Mouse (Mus musculus): ENCODE data around the gene Spryd4.
"Not testable (repeated sequence)": the region's sequence is repeated elsewhere in the genome, so short reads cannot be mapped to it uniquely, and the experiment has no call there.

Spryd4 gene

DNA sequence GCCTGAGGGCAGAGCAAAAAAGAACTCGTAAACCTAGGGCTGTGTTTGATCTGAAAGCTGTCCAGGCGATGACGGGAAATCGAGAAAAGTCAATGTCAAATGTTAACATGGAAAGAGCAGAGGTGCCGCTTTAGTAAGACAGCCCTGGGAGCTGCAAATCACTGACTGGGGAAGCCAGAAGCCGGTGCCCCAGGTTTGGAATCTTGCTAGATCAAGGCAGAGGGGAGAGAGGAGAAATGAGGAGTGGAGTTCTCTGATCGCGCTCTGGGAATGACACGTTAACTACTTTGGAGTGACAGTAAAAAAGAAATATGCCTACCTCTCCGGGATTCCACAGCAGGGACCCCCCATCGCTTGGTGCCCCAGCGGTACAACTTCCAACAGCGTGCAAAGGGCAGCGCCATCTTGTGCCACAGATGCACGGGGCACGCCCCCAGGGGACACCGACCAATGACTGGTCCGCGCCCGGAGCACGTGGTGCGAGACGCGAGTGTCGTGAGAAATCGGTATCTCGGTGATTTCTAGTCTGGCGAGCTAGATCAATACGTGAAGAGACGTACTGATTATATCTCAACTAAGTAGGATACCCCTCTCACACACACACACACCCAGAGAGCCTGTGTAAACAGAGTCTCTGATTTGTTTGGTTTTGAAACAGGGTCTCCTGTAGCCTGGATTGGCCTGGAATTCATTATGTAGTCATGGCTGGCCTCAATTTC lies at the start of gene Spryd4:
Spryd4 (minus strand) TSS at position 418 of the 719 bp plus-strand sequence.
- DNase-seq (ENCODE audit: low spot score), result peak; percentile 91

DNA sequence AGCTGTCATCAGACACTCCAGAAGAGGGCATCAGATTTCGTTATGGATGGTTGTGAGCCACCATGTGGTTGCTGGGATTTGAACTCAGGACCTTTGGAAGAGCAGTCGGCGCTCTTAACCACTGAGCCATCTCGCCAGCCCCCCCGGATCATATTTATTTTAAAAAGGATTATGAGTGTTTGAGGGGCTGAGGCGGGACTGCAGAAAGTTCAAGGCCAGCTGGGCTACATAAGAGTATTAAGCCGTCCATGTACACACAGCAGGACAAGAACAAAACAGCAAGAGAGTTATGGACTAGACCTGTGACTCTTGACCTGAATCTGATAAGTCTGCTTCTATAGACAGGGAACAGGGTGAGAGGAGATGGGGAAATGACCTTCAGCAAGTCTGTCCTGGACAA lies 48.8 kb upstream of the Spryd4 start:
- not testable (repeated sequence) for DNase-seq (ENCODE audit: low spot score)

DNA sequence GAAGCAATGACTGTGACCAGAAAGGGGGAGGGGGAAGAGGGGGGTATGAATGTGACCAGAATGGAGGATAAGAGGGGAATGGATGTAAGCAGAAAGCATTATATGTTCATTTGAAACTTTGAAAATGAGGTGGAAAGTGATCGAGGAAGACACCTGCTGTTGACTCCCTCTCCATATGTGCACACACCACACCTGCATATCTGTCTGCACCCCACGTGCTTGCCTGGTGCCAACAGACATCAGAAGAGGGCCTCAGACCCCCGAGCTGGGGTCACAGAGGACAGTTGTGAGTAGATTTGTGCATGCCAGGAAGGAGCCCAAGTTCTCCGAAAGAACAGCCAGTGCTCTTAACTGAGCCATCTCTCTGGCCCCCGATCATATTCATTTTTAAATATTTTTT lies 48.3 kb upstream of the Spryd4 start:
- no peak for DNase-seq (ENCODE audit: low spot score)

DNA sequence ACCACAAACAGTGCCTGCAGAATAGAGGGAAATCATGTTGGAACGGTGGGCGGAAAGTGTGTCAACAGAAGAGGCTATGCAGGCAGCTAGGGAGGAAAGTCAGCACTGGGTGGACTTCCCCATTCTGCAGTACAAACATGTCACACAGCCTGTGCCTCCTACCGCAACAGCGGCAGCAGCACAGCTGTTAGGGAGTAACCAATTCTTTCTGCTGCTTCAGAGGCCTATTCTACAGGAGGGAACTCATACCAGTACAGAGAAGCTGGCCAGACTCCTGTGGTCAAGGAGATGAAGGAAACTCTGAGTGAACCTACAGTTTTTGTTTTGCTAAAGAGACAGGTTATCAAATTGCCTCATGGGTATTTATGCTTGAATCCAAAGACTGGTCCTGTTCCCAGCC lies 47.3 kb upstream of the Spryd4 start:
- DNase-seq (ENCODE audit: low spot score), result peak; percentile 42

GRCm38 (mm10) chr10:128256328-128256727 lies 44.7 kb upstream of the Spryd4 start:
- DNase-seq (ENCODE audit: low spot score), result no peak

GRCm38 (mm10) chr10:128255925-128256324 lies 44.3 kb upstream of the Spryd4 start:
- no peak for DNase-seq (ENCODE audit: low spot score)

- DNase-seq (ENCODE audit: low spot score), result peak; percentile 19
Observed at GRCm38 (mm10) chr10:128253677-128254255, 42.2 kb upstream of the Spryd4 start, which contains the start of gene Apon. Apon (plus strand) TSS chr10:128254096.

- DNase-seq (ENCODE audit: low spot score), result no peak
Observed at GRCm38 (mm10) chr10:128250565-128250964, 39.0 kb upstream of the Spryd4 start.

DNA sequence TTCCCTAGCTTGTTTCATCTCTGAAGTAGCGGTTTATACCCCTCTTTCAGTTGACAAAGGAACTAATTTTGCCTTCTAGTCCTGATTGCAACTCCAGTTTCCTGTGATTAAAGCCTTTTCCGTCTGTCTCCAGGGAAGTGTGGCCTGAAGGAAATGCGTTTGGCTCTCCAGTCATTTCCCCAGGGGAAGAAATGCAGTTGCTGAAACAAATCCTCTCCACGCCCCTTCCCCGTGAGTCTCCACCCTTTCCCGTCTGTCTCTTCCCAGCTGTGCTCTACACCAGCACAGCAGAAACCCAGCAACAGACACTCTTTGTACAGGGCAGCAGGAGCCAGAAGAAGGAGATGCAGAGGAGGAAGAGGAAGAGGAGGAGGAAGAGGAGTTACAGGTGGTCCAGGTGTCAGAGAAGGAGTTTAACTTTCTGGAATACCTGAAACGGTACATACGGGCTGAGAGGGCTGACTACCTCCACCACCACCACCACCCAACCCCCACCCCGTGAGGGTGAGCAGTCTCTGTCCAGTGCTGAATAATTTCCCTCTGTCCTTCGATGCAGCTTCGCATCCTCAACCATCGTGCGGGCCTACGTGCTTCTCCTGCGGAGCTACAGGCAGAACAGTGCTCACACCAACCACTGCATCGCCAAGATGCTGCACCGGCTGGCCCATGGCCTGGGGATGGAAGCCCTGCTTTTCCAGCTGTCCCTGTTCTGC lies 35.6 kb upstream of the Spryd4 start:
- DNase-seq (ENCODE audit: low spot score), result peak; percentile 69

GRCm38 (mm10) chr10:128244121-128244520 lies 32.5 kb upstream of the Spryd4 start:
- DNase-seq (ENCODE audit: low spot score), result no peak

- DNase-seq (ENCODE audit: low spot score), result no peak
Observed at GRCm38 (mm10) chr10:128243252-128243651, 31.6 kb upstream of the Spryd4 start.

DNA sequence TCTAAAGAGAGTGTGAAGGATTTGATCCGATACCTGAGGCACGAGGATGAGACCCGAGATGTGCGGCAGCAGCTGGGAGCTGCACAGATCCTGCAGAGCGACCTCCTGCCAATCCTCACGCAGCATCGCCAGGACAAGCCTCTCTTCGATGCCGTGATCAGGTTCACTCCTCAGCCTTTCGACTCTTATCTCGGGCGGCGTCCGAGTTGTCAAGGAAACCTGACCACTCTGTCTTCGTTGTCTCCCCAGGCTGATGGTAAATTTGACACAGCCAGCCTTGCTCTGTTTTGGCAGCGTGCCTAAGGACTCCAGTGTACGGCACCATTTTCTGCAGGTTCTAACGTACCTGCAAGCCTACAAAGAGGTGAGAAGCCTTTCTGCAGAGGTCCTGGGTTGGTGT lies 28.5 kb upstream of the Spryd4 start:
- DNase-seq (ENCODE audit: low spot score), result no peak

DNA sequence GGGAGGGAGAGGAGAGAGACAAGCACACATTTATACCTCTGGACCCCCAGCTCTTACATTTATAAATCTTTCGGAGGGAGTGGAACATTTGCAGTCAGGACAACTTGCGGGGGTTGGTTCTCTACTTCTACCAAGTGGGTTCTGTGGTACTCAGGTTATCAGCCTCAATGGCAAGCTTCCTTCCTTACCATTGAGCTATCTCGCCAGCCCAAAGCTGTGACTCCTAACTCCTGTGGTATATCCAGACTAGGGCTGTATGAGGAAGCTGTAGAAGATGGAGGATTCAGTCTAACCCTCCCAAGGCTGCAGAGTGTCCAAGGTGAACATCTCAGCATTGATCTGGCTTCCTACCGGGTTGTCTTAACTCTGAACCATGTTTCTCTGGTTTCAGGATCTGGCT lies 27.5 kb upstream of the Spryd4 start:
- no peak for DNase-seq (ENCODE audit: low spot score)

DNA sequence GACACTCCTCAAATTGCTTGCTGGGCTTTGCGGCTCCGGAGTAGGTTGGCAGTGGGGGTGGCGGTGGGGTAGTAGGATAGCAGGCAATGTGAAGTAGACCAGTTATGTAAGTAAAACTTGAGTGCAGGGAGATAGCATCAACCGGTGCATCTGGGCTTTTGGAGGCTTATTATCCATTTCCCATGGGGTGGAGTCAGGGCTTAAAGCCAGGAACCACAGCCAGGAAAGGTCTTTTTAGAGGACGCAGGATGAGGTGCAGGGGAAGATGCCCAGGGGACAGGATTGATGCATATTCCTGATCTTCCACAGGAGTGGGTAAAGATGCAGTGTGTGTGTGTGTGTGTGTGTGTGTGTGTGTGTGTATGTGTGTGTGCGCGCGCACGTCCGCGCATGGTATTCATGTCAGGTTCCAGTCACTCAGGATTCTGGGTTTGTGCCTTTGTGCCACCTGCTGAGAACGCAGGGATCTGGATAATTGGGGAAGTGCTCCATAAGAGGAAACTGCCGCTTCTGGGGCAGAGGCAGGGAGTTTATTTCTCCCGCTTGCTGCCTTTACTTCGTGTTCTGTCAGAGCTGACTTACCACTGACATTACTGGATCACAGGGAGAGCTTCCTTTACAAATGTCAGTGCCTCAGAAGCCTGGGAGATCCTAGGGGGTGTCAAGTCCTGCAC lies 26.3 kb upstream of the Spryd4 start:
- DNase-seq (ENCODE audit: low spot score), result no peak

DNA sequence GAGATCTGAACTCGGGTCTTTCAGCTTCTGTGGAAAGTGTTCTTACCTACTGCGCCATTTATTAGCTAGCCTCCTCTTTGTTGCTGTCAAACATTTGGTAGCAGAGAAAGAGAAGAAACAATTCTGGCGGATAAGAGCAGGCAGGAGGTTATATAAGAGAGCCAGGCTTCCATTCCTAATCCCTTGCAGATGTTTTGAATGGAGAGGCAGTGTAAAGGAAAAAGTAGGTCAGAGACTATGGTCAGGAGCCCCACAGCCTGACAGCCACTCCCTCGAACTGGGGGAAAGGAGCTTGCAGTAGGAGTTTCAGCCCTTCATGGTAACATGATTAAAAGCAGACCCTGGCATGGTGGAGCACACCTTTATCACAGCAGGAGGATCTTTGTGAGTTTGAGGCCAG lies 24.7 kb upstream of the Spryd4 start:
- DNase-seq (ENCODE audit: low spot score), result no peak

- DNase-seq (ENCODE audit: low spot score), result peak; percentile 82
Observed at GRCm38 (mm10) chr10:128232420-128232985, 20.9 kb upstream of the Spryd4 start.

- DNase-seq (ENCODE audit: low spot score), result peak; percentile 83
Observed at GRCm38 (mm10) chr10:128231697-128232419, 20.3 kb upstream of the Spryd4 start, which contains the start of gene Timeless. Timeless (plus strand) TSS chr10:128232065.

- no peak for DNase-seq (ENCODE audit: low spot score)
Observed at GRCm38 (mm10) chr10:128231146-128231545, 19.5 kb upstream of the Spryd4 start.

DNA sequence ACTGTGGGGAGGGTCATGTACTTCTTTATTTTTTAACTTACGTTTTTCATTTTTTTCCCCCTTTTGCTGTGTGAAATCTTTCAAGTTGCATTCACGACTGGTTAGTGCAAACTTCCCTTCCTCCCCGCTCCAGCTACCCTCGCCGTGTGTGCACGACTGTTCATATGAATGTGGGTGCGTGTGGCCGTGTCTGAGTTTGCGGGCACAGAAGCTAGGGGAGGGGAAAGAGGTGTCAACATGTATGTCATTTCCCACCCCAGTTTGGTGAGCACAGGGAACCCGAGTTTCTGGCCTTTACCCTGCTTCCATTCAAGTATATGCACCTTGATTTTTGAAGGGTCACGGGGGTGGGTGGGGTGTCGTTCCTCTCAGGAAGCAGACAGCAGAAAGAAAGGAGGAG lies 19.0 kb upstream of the Spryd4 start:
- DNase-seq (ENCODE audit: low spot score), result no peak

GRCm38 (mm10) chr10:128228009-128228408 lies 16.4 kb upstream of the Spryd4 start:
- no peak for DNase-seq (ENCODE audit: low spot score)

GRCm38 (mm10) chr10:128227592-128227991 lies 16.0 kb upstream of the Spryd4 start:
- no peak for DNase-seq (ENCODE audit: low spot score)
